Mouse (Mus musculus) ovary, adult 18-20 months (tissue): ENCODE data around the gene Rims4.

Experiments used
- DNase-seq: peaks from one replicate; pipeline ENCODE4 v3.0.0; 2022; ENCODE audit warnings: low spot score, mixed read lengths

The Rims4 gene

GRCm38 (mm10) chr2:163918317-163919258 is at the start of gene Rims4:
Gene Rims4 (minus strand): TSS chr2:163918683.
- DNase-seq, result peak; percentile 70

- DNase-seq, result no peak
Measured at GRCm38 (mm10) chr2:163965706-163966105, 47.2 kb upstream of the Rims4 start.

DNA sequence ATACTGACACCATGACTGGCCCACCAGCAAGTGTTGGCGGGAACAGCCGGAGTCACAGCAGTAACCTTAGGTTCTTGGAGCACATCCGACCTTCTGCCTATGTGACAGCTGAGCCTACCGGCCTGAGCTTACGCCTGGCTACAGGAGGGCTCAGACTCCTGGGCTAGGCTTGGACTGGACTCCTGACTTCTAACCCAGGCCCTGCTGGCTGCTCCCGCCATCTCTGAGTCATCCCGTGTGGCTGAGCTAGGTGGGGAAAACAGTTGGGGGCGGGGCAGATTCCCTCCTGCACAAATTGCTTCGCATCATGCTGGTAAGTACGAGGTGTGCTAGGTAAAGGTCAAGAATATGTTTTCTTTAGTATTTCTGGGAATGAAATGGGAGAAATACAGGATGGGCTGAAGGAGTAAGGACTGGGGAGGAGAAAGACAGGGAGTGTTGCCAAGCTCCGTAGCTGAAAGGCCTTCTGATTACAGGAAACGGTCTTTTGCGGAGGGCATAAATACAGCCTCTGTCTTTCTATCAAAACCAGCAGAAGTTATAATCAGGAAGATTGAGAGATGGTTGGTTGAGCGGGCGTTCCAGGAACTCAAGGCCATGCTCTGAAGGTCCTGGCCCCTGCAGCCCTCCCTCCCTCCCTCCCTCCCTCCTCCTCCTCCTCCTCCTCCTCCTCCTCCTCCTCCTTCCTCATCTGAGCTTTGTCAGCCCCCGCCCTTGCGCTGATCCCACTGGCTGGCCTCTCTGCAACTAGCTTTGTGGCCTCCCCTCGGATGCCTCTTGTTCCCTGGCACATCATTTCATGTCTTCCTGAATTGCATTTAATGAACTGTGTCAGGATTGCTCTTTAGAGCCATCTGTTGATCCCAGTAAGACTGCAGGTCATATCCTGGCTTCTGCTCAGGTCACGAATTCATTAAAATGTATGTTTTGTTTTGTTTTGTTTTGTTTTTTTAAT is 46.4 kb upstream of the Rims4 start:
- DNase-seq, result peak; percentile 38

GRCm38 (mm10) chr2:163953622-163954310 is 35.3 kb upstream of the Rims4 start:
- DNase-seq, result no peak

GRCm38 (mm10) chr2:163951770-163952169 is 33.3 kb upstream of the Rims4 start:
- peak; percentile 56 for DNase-seq

- no peak for DNase-seq
Measured at GRCm38 (mm10) chr2:163947976-163948375, 29.5 kb upstream of the Rims4 start.

GRCm38 (mm10) chr2:163946221-163946620 is 27.7 kb upstream of the Rims4 start:
- peak; percentile 81 for DNase-seq

DNA sequence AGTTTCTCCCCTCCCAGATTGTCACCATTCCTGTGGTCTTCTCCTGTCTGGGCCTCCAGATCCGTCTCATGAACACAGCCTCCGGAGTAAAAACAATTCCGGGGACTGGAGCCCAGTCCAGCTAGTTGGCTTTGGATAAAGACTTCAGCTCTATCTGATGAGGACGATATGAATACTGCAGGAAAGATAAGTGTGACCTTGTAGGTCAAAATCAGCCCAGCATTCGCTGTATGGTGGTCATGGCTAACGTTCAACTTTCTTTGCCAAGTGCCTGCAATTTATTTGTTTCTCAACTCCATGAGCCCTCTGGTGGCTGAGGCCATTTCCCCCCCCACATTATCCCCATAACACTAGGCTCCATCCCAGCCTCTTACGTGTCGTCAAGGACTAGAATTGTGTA is 26.0 kb upstream of the Rims4 start:
- DNase-seq, result peak; percentile 68

DNA sequence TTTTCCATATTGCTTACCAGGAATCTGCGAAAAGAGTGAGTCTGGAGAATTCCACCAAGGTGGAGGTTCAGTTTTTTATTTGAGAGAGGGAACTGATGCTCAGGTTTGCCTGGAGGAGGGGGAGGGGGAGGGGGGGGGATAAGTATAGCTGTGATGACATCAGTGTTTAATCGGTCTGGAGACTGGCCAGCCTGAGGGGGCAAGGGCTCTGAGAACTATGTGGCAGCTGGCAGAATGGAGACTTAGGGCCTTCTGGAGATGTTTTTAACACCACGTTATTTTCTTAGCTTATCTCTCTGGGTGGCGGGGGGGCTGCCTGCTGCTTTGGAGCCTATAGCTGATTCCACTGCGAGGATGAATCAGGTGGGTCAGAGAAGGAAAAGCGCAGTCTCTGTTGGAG is 24.6 kb upstream of the Rims4 start:
- DNase-seq, result no peak

DNA sequence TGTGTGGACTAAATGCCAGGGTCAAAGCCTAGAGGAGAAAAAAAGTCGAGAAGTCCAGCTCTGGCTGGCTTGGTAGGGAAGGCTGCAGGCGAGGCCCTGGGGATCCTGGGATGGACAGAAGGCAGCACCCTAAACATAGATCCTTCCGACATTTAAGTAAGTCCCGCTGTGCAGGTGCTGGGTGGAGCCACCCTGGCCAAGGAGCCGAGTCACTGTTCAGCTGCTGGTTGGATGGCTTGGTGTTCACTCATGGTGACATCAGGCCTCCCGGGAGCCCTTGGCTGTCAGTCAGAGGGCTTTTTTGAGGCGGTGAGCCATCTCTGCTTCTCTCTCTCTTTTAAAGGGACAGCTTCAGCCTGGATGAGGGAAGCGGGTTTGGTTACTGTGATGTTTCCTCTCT is 21.0 kb upstream of the Rims4 start:
- peak; percentile 51 for DNase-seq

GRCm38 (mm10) chr2:163932151-163932550 is 13.7 kb upstream of the Rims4 start:
- DNase-seq, result no peak

GRCm38 (mm10) chr2:163928464-163929200 is 10.1 kb upstream of the Rims4 start:
- no peak for DNase-seq

- DNase-seq, result no peak
Measured at GRCm38 (mm10) chr2:163925044-163925443, 6.6 kb upstream of the Rims4 start.

DNA sequence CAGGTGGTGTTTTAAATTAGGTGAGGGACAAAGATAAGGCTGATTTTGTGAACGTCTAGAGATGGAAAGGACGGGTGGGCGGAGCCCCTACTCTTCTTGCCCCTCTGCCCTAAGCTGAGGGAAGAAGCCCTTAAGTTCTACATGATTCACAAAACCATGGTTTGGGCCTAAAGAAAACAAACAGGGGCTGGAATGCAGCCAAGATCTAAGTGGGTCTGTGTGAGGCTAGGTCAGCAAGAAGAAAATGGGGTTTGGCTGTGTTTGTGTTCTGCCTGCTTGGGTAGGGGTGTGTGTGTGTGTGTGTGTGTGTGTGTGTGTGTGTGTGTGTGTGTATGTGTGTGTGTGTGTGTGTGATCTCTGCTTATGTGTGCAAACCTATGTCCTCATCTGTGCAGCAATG is 6.0 kb upstream of the Rims4 start:
- no peak for DNase-seq

- no peak for DNase-seq
Measured at GRCm38 (mm10) chr2:163923113-163923512, 4.6 kb upstream of the Rims4 start.

DNA sequence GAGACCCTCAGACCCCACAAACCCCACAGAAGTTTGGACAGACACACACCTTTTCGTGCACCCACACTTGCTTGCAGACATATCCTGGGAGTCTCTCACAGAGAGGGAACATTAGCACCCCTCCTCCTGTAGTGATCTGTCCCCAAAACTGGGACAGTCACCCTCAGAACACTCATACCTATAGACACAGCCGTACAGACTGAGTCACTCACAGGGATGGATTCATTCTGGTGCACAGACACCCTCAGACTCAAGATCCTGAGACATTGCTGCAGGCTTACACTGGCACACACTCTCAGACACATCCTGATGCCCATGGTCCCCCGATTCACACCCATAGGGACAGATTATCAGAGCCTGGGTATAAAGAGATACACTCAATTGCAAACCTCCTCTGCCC is 1.1 kb upstream of the Rims4 start:
- DNase-seq, result no peak

GRCm38 (mm10) chr2:163916703-163917102 is 1.8 kb downstream of the Rims4 start:
- no peak for DNase-seq

- DNase-seq, result peak; percentile 62
Measured at GRCm38 (mm10) chr2:163915294-163915791, 3.1 kb downstream of the Rims4 start.

- peak; percentile 27 for DNase-seq
Measured at GRCm38 (mm10) chr2:163914107-163914506, 4.4 kb downstream of the Rims4 start.

- DNase-seq, result no peak
Measured at GRCm38 (mm10) chr2:163913704-163914103, 4.8 kb downstream of the Rims4 start.

DNA sequence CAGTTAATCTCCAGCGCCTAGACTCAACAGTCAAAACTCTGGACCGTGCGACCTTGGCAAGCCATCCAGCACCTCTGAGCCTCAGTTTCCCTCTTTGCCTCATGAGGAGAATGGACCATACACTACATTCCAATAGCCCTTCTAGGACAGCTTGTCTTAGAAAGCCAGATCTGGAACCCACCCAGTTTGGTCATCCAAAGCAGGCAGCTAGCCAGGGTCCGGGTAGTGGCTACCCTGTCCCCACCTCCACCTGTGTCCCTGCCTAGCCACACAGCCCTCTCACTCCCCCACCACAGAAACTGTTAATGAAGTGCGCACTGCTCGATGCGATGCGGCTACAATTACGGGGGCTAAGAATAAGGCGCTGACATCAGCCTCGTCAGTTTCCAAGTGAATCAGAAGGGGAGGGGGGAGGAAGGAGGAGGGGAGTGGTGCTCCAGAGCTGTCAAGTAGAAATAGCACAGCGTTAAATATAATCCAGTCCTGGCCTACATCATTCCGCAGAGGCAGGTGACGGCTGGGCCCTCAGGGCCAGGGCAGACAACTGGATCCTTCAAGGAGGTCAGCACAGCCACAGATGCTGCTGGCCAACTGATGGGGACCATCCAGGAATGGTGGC is 6.5 kb downstream of the Rims4 start:
- no peak for DNase-seq
